Mouse (Mus musculus) megakaryocyte progenitor cell, adult 5-6 weeks (primary cell): ENCODE results near the gene Slc25a38. TPM values are rescaled to one million over a fixed set of nuclear protein-coding genes. Genes with fewer than 3 reads are reported as not detected.

Experiments used
- ATAC-seq: replicated peaks from 2 replicates; pipeline ENCODE4 v1.8.0; 2016; ENCODE audit warnings: mild to moderate bottlenecking, moderate TSS enrichment, inconsistent platforms; ENCODE audit not compliant: poor library complexity
- total RNA-seq, 2 experiments: library from RNA; stranded (forward) in 1 of 2; stranded (reverse) in 1 of 2; fragments of 157-497, 149-512 nt in 1 of 2; fragments of 200-1000 nt in 1 of 2; gene quantifications; 2 replicates each; pipeline versions ENCODE4 v1.2.3 to v1.2.4; 2015 to 2017

The Slc25a38 gene
- total RNA-seq, 2 experiments from 2014 or later = 17.1 to 19.7 TPM

GRCm38 (mm10) chr9:120134529-120135160 lies 24.5 kb downstream of the Slc25a38 start:
- peak; percentile 23 for ATAC-seq

- no peak for ATAC-seq
These were observed 25.3 kb downstream of the Slc25a38 start for GRCm38 (mm10) chr9:120135454-120135853.

- ATAC-seq = peak; percentile 96
These were observed 30.5 kb downstream of the Slc25a38 start for GRCm38 (mm10) chr9:120140652-120141051.

- no peak for ATAC-seq
These were observed 34.3 kb downstream of the Slc25a38 start for GRCm38 (mm10) chr9:120144474-120144873.

- no peak for ATAC-seq
These were observed 39.2 kb downstream of the Slc25a38 start, which contains the start of gene Mobp for GRCm38 (mm10) chr9:120149222-120149828. Gene Mobp, plus strand, starts transcription at chr9:120149707.

- ATAC-seq = no peak
These were observed 41.0 kb downstream of the Slc25a38 start for GRCm38 (mm10) chr9:120151152-120151551.

GRCm38 (mm10) chr9:120151906-120152399 lies 41.8 kb downstream of the Slc25a38 start:
- ATAC-seq = no peak

GRCm38 (mm10) chr9:120158047-120158446 lies 47.9 kb downstream of the Slc25a38 start:
- ATAC-seq = peak; percentile 83

GRCm38 (mm10) chr9:120163862-120164261 lies 53.7 kb downstream of the Slc25a38 start:
- no peak for ATAC-seq

- no peak for ATAC-seq
These were observed 57.7 kb downstream of the Slc25a38 start for GRCm38 (mm10) chr9:120167826-120168225.

- ATAC-seq = peak; percentile 88
These were observed 61.1 kb downstream of the Slc25a38 start for GRCm38 (mm10) chr9:120171295-120171694.

Other genes starting within 250 kb of the Slc25a38 start
- 57.6 and 75.4 TPM in 2 replicates for gene Wdr48, start 215.5 kb upstream of the Slc25a38 start, total RNA-seq (2015)
- gene Wdr48, start 215.5 kb upstream of the Slc25a38 start, total RNA-seq (2017) = 49.1 and 58.6 TPM in 2 replicates
- gene Gorasp1, start 172.8 kb upstream of the Slc25a38 start, total RNA-seq (2015) = 7.9 and 8.7 TPM in 2 replicates
- gene Gorasp1, start 172.8 kb upstream of the Slc25a38 start, total RNA-seq (2017) = 5.1 and 7.4 TPM in 2 replicates
- 2.3 and 2.4 TPM in 2 replicates for gene Ttc21a, start 172.8 kb upstream of the Slc25a38 start, total RNA-seq (2015)
- gene Ttc21a, start 172.8 kb upstream of the Slc25a38 start, total RNA-seq (2017) = 3.4 and 5.7 TPM in 2 replicates
- gene Csrnp1, start 125.7 kb upstream of the Slc25a38 start, total RNA-seq (2015) = 9.0 and 12.3 TPM in 2 replicates
- 13.3 and 18.9 TPM in 2 replicates for gene Csrnp1, start 125.7 kb upstream of the Slc25a38 start, total RNA-seq (2017)
- not detected in 2 replicates for gene Xirp1, start 86.8 kb upstream of the Slc25a38 start, total RNA-seq (2015)
- gene Xirp1, start 86.8 kb upstream of the Slc25a38 start, total RNA-seq (2017) = not detected in 2 replicates
- 10.6 and 11.9 TPM in 2 replicates for gene Cx3cr1, start 40.5 kb upstream of the Slc25a38 start, total RNA-seq (2015)
- 10.8 and 13.9 TPM in 2 replicates for gene Cx3cr1, start 40.5 kb upstream of the Slc25a38 start, total RNA-seq (2017)
- not detected in 2 replicates for gene Ccr8, start 18.3 kb upstream of the Slc25a38 start, total RNA-seq (2015)
- gene Ccr8, start 18.3 kb upstream of the Slc25a38 start, total RNA-seq (2017) = not detected in 2 replicates
- gene Rpsa, start 17.3 kb downstream of the Slc25a38 start, total RNA-seq (2015) = 3,721 and 3,879 TPM in 2 replicates
- gene Rpsa, start 17.3 kb downstream of the Slc25a38 start, total RNA-seq (2017) = 5,290 and 6,669 TPM in 2 replicates
- gene Mobp, start 39.3 kb downstream of the Slc25a38 start, total RNA-seq (2015) = not detected in 2 replicates
- not detected in 2 replicates for gene Mobp, start 39.3 kb downstream of the Slc25a38 start, total RNA-seq (2017)
- 0.35 TPM in 1 of 2 replicates, not detected in the other for gene Myrip, start 191.1 kb downstream of the Slc25a38 start, total RNA-seq (2015)
- 0.30 TPM in 1 of 2 replicates, not detected in the other for gene Myrip, start 191.1 kb downstream of the Slc25a38 start, total RNA-seq (2017)